Mouse (Mus musculus) liver, adult 2 months (tissue): ENCODE measurements around the gene Serpinb12. TPM values are rescaled to one million over a fixed set of nuclear protein-coding genes. Genes with fewer than 3 reads are reported as not detected.
A peak's percentile ranks its signal among the peaks of the same experiment; 100 is the strongest.

Source experiments
- DNase-seq: peaks from one replicate; pipeline ENCODE4 v3.0.0-alpha.2; 2011; ENCODE audit warnings: low read depth, low spot score; ENCODE audit errors: extremely low read depth
- H3K27ac ChIP-seq: fragments of 200-500 bp; replicated peaks from 2 replicates; pipeline ENCODE4 v1.5.1; 2012; ENCODE audit warnings: low read depth, mild to moderate bottlenecking, control low read depth, inconsistent platforms, low read length; ENCODE audit not compliant: insufficient read depth
- H3K27me3 ChIP-seq: fragments of 200-500 bp; 2 replicates; pipeline ENCODE4 v1.6.1; 2012; ENCODE audit warnings: mild to moderate bottlenecking, moderate library complexity, low read length, inconsistent platforms; ENCODE audit not compliant: control insufficient read depth, insufficient read depth
- H3K36me3 ChIP-seq: fragments of 200-500 bp; 2 replicates; pipeline ENCODE4 v1.6.1; 2012; ENCODE audit warnings: low read length, inconsistent platforms; ENCODE audit not compliant: control insufficient read depth, insufficient read depth
- H3K4me1 ChIP-seq: fragments of 200-500 bp; 2 replicates; pipeline ENCODE4 v1.6.1; 2011; ENCODE audit warnings: low read length; ENCODE audit not compliant: control insufficient read depth, insufficient read depth
- H3K4me3 ChIP-seq: fragments of 200-500 bp; 2 replicates; pipeline ENCODE4 v1.5.1; 2011; ENCODE audit warnings: low read depth, mild to moderate bottlenecking, control low read depth, low read length, moderate library complexity; ENCODE audit not compliant: insufficient read depth
- H3K79me2 ChIP-seq: fragments of 200-500 bp; 2 replicates; pipeline ENCODE4 v1.6.1; 2012; ENCODE audit warnings: inconsistent platforms, mild to moderate bottlenecking, low read length, moderate library complexity; ENCODE audit not compliant: control insufficient read depth, insufficient read depth
- H3K9ac ChIP-seq: fragments of 200-500 bp; 2 replicates; pipeline ENCODE4 v1.6.1; 2012; ENCODE audit warnings: low read depth, mild to moderate bottlenecking, control low read depth, inconsistent platforms, low read length
- CTCF ChIP-seq: fragments of 200-500 bp; IDR thresholded peaks from 2 replicates; pipeline ENCODE4 v1.5.1; 2011; ENCODE audit warnings: low read depth, low read length, control low read depth
- POLR2A ChIP-seq: fragments of 200-500 bp; IDR thresholded peaks from 2 replicates; pipeline ENCODE4 v1.6.1; 2011; ENCODE audit warnings: low read length, control low read depth; ENCODE audit not compliant: insufficient read depth; ENCODE audit errors: extremely low read depth
- WGBS: fragments of 180-500 bp; shearing (Covaris S2); methylation state at CpG from one replicate; pipeline ENCODE4 v1.1.7; 2018; 5-methylcytosine and 5-hydroxymethylcytosine counted together
- polyA plus RNA-seq: library from polyadenylated mRNA; depleted of rRNA; stranded (reverse); fragments of >200 nt; gene quantifications from 2 replicates; pipeline ENCODE4 v1.2.3, GENCODE M21; 2012
- total RNA-seq: library from RNA; depleted of rRNA; stranded (reverse); fragments of >200 nt; gene quantifications from 2 replicates; pipeline ENCODE4 v1.2.3, GENCODE M21; 2014

The Serpinb12 gene
- total and polyA plus RNA-seq, 2 experiments = not detected

DNA sequence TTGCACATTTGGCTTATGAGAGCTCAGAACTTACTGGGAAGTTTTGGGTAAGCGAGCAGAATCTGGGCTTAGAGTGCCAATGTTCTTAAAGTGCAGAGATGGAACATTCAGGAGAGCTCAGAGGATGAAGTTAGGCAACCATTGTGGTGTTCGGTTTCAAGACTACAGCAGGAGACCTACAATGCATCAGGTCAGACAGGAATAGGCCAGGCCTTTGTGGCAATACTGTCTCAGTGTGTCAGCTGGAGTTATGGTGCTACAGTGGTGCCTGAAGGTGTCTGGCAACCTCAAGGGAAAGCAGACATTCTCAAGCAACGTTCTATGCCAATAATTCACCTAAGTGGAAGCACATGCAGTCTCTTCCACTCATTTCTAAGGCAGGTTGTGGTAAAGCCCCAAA lies 25.7 kb downstream of the Serpinb12 start:
- no peak for TF ChIP-seq POLR2A
- TF ChIP-seq CTCF = no peak
- Histone ChIP-seq H3K9ac (no peak overlapping the region), H3K79me2 (no peaks in the 10 kb centered on the region)

DNA sequence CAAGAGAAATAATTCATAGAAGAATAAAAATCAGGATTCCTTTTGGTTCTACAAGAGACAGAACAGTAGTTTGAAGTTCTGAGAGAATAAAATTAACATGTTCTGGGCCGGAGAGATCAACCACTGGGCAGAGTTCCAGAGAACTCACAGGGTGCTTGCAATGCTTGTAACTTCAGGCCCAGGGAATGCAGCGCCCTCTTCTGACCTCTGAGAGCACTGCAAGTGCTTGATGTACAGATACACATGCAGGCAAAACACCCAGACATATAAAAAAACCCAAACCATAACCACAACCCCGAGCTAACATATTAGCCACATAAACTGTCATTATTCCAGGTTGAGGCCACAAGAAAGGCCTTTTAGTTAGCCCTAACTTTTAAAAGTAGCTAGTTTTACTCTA lies 26.8 kb downstream of the Serpinb12 start:
- H3K79me2 ChIP-seq = no peaks in the 10 kb centered on the region
- H3K36me3 ChIP-seq = no peaks in the 10 kb centered on the region
- 48% methylated on average over 3 of the region's 3 CpGs for WGBS
- no peak for DNase-seq
- H3K27me3 ChIP-seq = no peaks in the 10 kb centered on the region
- no peak overlapping the region for H3K27ac ChIP-seq
- H3K9ac ChIP-seq = no peak overlapping the region
- no peaks in the 10 kb centered on the region for H3K4me1 ChIP-seq
- TF ChIP-seq CTCF (peak; percentile 28; the same call in 1 of the 2 replicates), POLR2A (no peak)
- H3K4me3 ChIP-seq = no peak overlapping the region

More for the DNA sequence above, 25.7 kb downstream of the Serpinb12 start:
- H3K4me3 ChIP-seq = no peak overlapping the region
- DNase-seq = no peak
- no peak overlapping the region for H3K27ac ChIP-seq
- H3K4me1 ChIP-seq = no peaks in the 10 kb centered on the region
- H3K36me3 ChIP-seq = no peaks in the 10 kb centered on the region
- no peaks in the 10 kb centered on the region for H3K27me3 ChIP-seq
- WGBS = 65% methylated on average over 3 of the region's 3 CpGs

- Histone ChIP-seq H3K27ac (no peak within 1 kb of the TSS), H3K79me2 (no peaks in the 10 kb centered on the region), H3K9ac (no peak within 1 kb of the TSS), H3K4me1 (no peaks in the 10 kb centered on the region), H3K4me3 (no peak within 1 kb of the TSS), H3K27me3 (no peaks in the 10 kb centered on the region), H3K36me3 (no peaks in the 10 kb centered on the region)
- DNase-seq = no peak
- TF ChIP-seq CTCF = no peak
- no peak for TF ChIP-seq POLR2A
These were observed 46.4 kb downstream of the Serpinb12 start, which contains the start of gene Serpinb13 for GRCm38 (mm10) chr1:106980684-106981083. TSS of gene Serpinb13 (plus strand) at chr1:106980984.

DNA sequence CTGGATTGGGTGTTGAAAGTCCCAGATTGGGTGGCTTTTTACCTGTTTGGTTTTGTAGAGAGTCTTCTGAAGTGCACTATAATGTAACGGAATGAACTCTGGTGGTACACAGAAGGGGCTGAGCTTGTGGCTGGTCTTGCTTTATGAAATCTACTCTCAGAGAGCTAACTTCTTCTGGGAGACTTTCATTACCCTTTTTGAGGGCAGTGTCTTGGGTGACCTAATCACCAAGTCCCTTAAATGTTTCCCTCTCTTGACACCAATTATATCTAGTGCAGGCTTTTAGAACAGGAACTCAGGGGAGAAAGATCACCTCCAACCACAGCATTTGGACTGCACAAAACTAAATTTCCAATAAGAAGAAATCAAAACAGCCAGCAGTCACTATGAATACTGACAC lies 48.8 kb downstream of the Serpinb12 start:
- Histone ChIP-seq H3K4me3 (no peak overlapping the region), H3K27ac (no peak overlapping the region), H3K36me3 (no peaks in the 10 kb centered on the region), H3K4me1 (no peaks in the 10 kb centered on the region), H3K27me3 (no peaks in the 10 kb centered on the region), H3K9ac (no peak overlapping the region), H3K79me2 (no peaks in the 10 kb centered on the region)
- no peak for DNase-seq
- 91% methylated on average over 1 of the region's 1 CpGs for WGBS
- TF ChIP-seq POLR2A (no peak), CTCF (no peak)

DNA sequence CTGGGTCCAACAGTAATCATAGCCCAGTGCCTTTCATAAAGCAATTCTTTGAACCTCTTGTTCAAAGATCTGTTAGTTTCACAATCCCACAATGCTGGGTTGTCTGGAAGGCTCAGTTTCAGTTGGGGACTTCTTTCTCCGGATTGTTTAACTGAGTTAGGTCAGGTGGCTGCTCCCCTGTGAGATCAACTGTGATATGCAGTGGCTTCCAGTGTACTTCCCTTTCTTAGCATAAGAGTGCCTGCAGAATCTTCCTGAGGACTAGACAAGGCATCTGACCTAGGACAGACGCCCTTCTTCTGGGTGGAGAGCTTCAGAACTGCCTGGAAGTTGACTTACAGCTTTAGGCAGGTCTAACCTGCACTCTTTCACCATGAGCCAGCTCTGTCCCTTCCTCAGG lies 49.6 kb downstream of the Serpinb12 start:
- H3K36me3 ChIP-seq = no peaks in the 10 kb centered on the region
- 43% methylated on average over 2 of the region's 2 CpGs for WGBS
- H3K9ac ChIP-seq = no peak overlapping the region
- no peaks in the 10 kb centered on the region for H3K4me1 ChIP-seq
- no peaks in the 10 kb centered on the region for H3K79me2 ChIP-seq
- no peaks in the 10 kb centered on the region for H3K27me3 ChIP-seq
- TF ChIP-seq POLR2A (no peak), CTCF (no peak)
- no peak overlapping the region for H3K4me3 ChIP-seq
- no peak overlapping the region for H3K27ac ChIP-seq
- DNase-seq = no peak

- Histone ChIP-seq H3K79me2 (no peaks in the 10 kb centered on the region), H3K36me3 (no peaks in the 10 kb centered on the region), H3K27me3 (no peaks in the 10 kb centered on the region), H3K9ac (no peak overlapping the region), H3K27ac (no peak overlapping the region), H3K4me1 (no peaks in the 10 kb centered on the region), H3K4me3 (no peak overlapping the region)
- DNase-seq = no peak
- WGBS = 64% methylated on average over 13 of the region's 13 CpGs
- no peak for TF ChIP-seq POLR2A
- no peak for TF ChIP-seq CTCF
These were observed 66.2 kb downstream of the Serpinb12 start for GRCm38 (mm10) chr1:107000424-107000823.
